Mouse (Mus musculus) left cerebral cortex, adult 8-10 months (tissue): Measurements from ENCODE around the gene Crispld2. TPM values are rescaled to one million over a fixed set of nuclear protein-coding genes. Genes with fewer than 3 reads are reported as not detected.
A peak's percentile ranks its signal among the peaks of the same experiment; 100 is the strongest.

Source experiments
- DNase-seq, 2 experiments: peaks; one replicate each; pipeline ENCODE4 v3.0.0; 2022; ENCODE audit warnings: low spot score in 2 of 2
- total RNA-seq, 4 experiments: library from RNA; stranded (reverse); gene quantifications; 2 replicates each; pipeline ENCODE4 v1.2.4; 2022

Crispld2 gene
- total RNA-seq, result 1 to 10 TPM; 2.3 to 2.9 (median 2.5) TPM

GRCm38 (mm10) chr8:119992249-119992648 lies at the start of gene Crispld2:
Gene Crispld2 (plus strand): TSS chr8:119992438.
- DNase-seq, result peak; percentile 18 to 30

- DNase-seq, result no peak
Observed at GRCm38 (mm10) chr8:119943616-119944015, 48.6 kb upstream of the Crispld2 start.

DNA sequence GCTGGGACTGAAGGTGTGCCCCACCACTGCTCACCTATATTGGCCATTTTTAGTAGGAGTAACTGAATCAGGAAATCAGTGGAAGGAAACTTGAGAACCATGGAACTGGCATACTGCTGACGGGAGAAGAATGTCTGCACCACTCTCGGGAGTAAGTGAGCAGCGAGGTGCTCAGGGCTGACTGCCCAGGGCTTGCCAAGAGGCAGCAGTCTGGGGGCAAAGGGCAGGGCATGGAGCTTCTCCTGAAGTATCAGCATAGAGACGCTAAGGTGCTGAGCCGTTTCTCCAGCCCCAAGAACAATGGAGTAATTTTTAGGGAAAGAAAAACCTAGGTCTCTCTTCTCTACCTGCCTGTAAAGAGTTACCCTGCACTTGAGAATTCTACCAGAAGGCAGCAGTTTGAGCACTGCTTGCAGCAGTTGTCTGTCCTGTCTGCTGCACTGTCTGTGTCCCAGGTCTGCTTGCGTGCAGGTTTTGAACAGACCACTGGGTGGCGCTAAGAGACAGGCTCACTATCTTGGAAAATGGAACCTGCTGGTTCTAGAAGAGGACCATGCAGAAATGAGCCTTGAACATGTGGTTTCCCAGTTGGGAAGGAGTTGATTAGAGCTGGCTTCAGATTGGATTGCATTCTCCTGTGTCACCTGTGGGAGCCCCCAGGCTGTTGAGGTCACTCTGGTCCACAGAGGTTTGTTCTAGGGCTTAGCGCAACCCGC lies 48.0 kb upstream of the Crispld2 start:
- peak in 1 of 2 experiments; percentile 67 for DNase-seq

GRCm38 (mm10) chr8:119946326-119946865 lies 45.8 kb upstream of the Crispld2 start:
- DNase-seq, result no peak

GRCm38 (mm10) chr8:119947653-119948052 lies 44.6 kb upstream of the Crispld2 start:
- no peak for DNase-seq

DNA sequence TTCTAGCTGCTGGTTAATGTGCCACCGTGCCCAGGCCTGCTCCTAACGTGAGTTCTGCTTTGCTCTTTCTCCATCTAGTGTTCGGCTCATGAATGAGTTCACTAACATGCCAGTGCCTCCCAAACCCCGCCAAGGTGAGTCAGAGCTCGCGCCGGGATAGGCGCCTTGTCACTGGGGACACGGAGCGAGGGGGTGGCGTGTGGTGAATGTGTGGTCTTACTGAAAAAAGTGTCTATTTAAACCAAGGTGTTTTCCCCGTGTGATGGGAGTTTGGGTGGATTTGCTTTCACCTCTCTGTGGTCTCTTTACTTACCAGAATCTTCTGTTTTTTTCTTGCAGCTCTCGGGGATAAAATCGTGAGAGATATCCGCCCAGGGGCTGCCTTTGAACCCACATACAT lies 43.9 kb upstream of the Crispld2 start:
- peak in 1 of 2 experiments; percentile 53 for DNase-seq

GRCm38 (mm10) chr8:119952282-119952681 lies 40.0 kb upstream of the Crispld2 start:
- no peak for DNase-seq

DNA sequence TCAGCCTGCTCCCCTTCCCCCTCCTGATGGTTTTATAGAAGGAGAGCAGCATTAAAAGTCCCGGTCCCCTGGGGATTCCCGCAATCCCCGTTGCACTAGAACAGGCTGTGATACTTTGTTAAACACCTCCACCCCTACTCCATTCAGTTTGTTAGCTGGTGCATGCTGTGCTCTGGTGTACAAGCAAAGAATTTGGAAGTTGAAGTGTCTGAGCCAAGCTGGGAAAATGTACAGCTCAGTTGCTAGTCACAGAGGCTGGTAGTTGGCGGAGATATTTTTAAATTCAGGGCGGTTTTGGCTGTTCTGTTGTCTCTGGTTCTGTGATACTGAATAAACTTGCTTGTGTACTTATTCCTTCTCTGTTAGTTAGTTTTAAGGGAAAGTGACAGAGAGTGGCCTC lies 39.5 kb upstream of the Crispld2 start:
- DNase-seq, result peak in 1 of 2 experiments; percentile 63

DNA sequence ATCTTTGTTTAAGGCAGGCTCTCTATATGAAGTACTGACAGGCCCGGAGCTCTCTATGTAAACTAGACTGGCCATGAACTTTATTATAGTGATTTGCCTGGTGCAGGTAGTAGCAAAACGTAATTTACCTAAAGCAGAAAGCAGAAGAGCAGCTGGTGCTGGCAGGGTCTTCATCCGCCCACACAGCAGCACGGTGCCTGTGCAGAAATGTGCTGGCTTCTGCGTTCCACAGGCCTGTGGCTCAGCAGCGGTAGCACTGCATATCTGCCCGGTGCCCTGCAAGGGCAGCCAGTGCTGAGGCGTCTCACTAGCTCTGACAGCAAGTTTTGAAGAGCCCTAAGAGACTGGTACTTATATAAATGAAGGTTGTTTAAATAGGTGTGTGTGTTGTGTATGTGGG lies 36.9 kb upstream of the Crispld2 start:
- DNase-seq, result no peak

- DNase-seq, result no peak
Observed at GRCm38 (mm10) chr8:119958076-119958475, 34.2 kb upstream of the Crispld2 start.

DNA sequence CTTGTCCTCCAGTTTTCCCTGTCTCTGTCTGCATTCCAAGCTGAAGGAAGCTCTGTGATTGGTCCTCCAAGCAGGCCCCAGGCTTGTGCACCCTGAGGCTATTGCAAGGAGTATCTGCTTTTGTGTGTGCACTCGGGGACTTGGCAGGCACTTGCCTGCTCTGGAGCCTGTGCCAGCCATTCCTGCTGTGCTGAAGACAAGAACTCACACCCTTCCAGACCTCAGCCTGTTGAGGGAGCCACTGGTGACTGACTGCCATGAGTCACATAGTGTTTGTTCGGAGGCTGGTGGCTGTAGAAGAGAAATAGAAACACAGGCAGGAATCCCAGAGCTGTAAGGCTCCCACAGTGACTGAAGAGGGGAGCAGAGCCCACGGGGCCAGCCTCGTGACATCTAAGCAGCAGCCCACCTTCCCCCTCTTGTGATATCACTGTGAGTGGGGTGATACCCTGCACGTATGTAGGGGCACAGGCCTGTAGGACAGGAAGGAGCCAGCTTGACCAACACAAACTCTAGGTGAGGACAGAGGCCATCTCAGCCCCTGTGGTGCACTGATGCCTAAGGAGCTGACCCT lies 31.6 kb upstream of the Crispld2 start:
- peak in 1 of 2 experiments; percentile 77 for DNase-seq

GRCm38 (mm10) chr8:119964859-119965258 lies 27.4 kb upstream of the Crispld2 start:
- DNase-seq, result no peak

- DNase-seq, result no peak
Observed at GRCm38 (mm10) chr8:119967435-119967834, 24.8 kb upstream of the Crispld2 start.

- peak in 1 of 2 experiments; percentile 65 for DNase-seq
Observed at GRCm38 (mm10) chr8:119970169-119970568, 22.1 kb upstream of the Crispld2 start.

DNA sequence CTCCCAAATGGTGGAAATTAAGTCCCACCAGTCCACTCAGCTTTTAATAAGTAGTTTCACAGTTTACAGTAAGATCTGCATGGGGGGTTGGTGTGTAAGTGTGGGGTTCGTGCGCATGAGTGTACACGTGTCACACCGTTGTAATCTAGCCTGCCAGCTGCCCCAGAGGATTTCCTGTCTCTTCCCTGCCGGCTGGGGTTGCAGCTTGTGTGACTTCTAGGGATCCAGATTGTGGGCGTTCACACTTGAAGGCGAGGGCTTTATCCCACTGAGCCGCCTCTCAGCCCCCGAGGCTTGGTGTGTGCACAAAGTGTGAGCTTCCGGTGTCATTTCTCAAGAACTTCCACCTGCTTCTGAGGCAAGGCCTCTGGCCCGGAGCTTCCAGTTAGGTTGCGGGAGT lies 19.7 kb upstream of the Crispld2 start:
- DNase-seq, result no peak

- DNase-seq, result no peak
Observed at GRCm38 (mm10) chr8:119978770-119979381, 13.4 kb upstream of the Crispld2 start.

- DNase-seq, result no peak
Observed at GRCm38 (mm10) chr8:119981253-119981652, 11.0 kb upstream of the Crispld2 start.

GRCm38 (mm10) chr8:119984085-119984484 lies 8.2 kb upstream of the Crispld2 start:
- DNase-seq, result no peak

GRCm38 (mm10) chr8:119986174-119986573 lies 6.1 kb upstream of the Crispld2 start:
- no peak for DNase-seq

- DNase-seq, result no peak
Observed at GRCm38 (mm10) chr8:119988087-119988486, 4.2 kb upstream of the Crispld2 start.

- DNase-seq, result no peak
Observed at GRCm38 (mm10) chr8:119994114-119994513, 1.9 kb downstream of the Crispld2 start.

DNA sequence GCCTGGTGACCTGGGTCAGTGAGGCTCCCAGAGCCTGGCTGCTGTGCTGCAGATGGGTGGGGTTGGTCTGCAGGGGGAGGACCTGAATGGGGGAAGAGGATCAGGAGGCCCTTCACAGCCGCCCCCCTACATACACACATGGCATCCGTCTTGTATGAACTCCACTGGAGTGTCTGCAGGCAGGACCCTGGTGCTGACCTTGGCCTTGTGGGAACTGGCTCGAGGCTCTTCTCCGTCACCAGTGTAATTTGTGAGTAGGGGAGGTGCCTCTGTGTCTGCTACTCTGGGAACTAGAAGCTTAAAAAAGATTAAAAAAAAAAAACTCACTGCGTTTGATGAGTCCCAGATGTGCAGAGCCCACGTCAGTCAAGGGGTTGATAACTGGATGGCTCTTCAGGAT lies 2.3 kb downstream of the Crispld2 start:
- DNase-seq, result no peak
